Mouse (Mus musculus): ENCODE data around the gene Fam120a.

DNA sequence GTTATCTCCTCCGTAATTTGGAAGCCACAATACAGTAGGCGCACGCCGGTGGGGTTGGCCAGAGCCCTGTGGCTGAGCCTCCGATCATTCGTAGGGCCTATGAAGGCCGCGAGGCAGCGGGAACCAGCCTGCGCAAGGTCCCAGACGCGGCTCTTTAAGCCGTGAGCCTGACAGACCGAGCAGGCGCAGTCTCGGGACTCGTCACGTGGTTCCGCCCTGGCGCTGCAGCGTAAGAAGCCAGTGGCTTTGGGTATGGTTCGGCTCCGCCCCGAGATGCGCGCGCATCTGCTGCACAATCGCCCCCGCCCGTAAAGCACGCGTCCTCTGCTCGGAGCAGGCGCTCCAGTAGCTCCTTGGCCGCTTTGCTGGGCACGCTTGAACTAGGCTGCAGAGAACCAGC is 89.3 kb downstream of the Fam120a start:
- TF ChIP-seq POU5F1 (IDR thresholded peaks at IDR 0.05; ENCODE audit: borderline replicate concordance, low read length), result no peak
- no peak for TF ChIP-seq CTCF (conservative IDR thresholded peaks at IDR 0.05; ENCODE audit: low read length)
- no peak for TF ChIP-seq NANOG (IDR thresholded peaks at IDR 0.05; ENCODE audit: borderline replicate concordance, low read length)
